Mouse (Mus musculus) olfactory bulb, adult 2 months (tissue): ENCODE results near the gene Fam102b.

Experiments used
- CTCF ChIP-seq: fragments of 200-500 bp; IDR thresholded peaks from 2 replicates; pipeline ENCODE4 v1.5.1; 2012; ENCODE audit warnings: low read depth, mild to moderate bottlenecking, low read length, moderate library complexity; ENCODE audit not compliant: insufficient read depth
- POLR2A ChIP-seq: fragments of 200-500 bp; IDR thresholded peaks from 2 replicates; pipeline ENCODE4 v1.6.1; 2012; ENCODE audit warnings: mild to moderate bottlenecking, low read depth, low read length, moderate library complexity; ENCODE audit not compliant: insufficient read depth

DNA sequence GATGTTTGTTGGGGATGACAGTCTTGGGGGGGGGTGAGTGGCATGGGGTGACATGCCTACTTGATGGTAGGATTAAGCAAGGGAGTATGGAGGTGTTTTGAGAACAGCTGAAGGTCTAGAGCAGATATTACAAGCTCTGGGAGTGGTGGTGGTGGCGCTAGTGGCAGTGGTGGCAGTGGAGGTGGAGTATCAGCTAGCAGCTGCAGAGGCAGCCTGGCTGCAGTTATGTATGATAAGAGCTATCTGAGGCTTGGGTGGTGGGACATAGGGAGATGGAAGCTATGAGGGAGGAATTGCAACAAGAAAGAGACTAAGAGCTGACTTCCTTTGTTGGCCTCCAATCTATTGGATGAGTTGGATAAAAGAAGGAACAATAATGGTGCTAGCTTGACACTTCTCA is 105.6 kb downstream of the Fam102b start:
- TF ChIP-seq CTCF = no peak
- no peak for TF ChIP-seq POLR2A
